In genomic region chr8:9008006-9008780, GRCm38 (mm10) we compare ENCODE assay signal across 29 mouse cellular contexts.
A peak's percentile ranks its signal among the peaks of the same experiment; 100 is the strongest.
DNase-seq lines count a peak whose midpoint lies in the region; ATAC-seq and TF ChIP-seq lines count a peak whose summit lies in the region.
"Had no signal": no experiment of that assay in that cellular context is flagged by ENCODE, and none has a peak within 500 bp of the region (broad histone marks: within the 10 kb centered on the region; RNA-seq: fewer than 3 reads in every experiment).

No protein-coding gene starts in this region.

- no peak for ATAC-seq in heart, embryonic 13.5 days (ENCODE audit: extremely low read depth, insufficient number of reproducible peaks, low FRiP score, low TSS enrichment)
- 0 out of 2 replicates have a peak, but pooled peaks have one; percentile 19 for ATAC-seq in liver, postnatal 0 days
- ATAC-seq in liver, embryonic 12.5 days, result no peak
- peak; percentile 22 to 51; a peak in 2 of 4 replicates for ATAC-seq in hematopoietic stem cell, adult 5-6 weeks (replicated peaks in 1 of 2; ENCODE audit: insufficient read depth in 1 of 2, low FRiP score in 2 of 2, low TSS enrichment in 1 of 2, low read depth in 1 of 2, poor library complexity in 2 of 2, severe bottlenecking in 2 of 2)
- ATAC-seq: CD4-positive, CD25-positive, alpha-beta regulatory T cell, adult 4 months; forebrain, embryonic 16.5 days; inflammation-experienced regulatory T-cells, adult 6 months had no signal

- TF ChIP-seq CTCF in liver, postnatal 0 days (IDR thresholded peaks at IDR 0.05; ENCODE audit: low read depth), result no peak

- TF ChIP-seq EP300 in liver, postnatal 0 days (IDR thresholded peaks at IDR 0.05; ENCODE audit: low read depth), result no peak

- DNase-seq in heart, adult 9 months (ENCODE audit: low spot score in 2 of 2), result no peak
- DNase-seq in liver, postnatal 0 days, result no peak
- no peak for DNase-seq in ES-E14 (ENCODE audit: low read depth, low spot score)
- no peak for DNase-seq in embryonic facial prominence, embryonic 10.5 days (ENCODE audit: low spot score)
- DNase-seq: adrenal gland, postnatal 25 days; cerebellum, adult 11-12 months; cerebellum, adult 9-11 months; gastrocnemius, adult 2 months; gastrocnemius, postnatal 36 days; kidney, adult 11 months; kidney, postnatal 36 days; left cerebral cortex, postnatal 4 days; retina, postnatal 1 day; right cerebral cortex, postnatal 14 days; thymus, postnatal 4 days had no signal

- peaks cover 11% of the 10 kb centered on the region; the same call in 1 of the 2 replicates for H3K4me1 ChIP-seq in heart, embryonic 13.5 days
- no peaks in the 10 kb centered on the region for H3K4me1 ChIP-seq in liver, postnatal 0 days (ENCODE audit: insufficient read depth)
- H3K4me1 ChIP-seq in liver, embryonic 12.5 days, result no peaks in the 10 kb centered on the region
- no peaks in the 10 kb centered on the region for H3K4me1 ChIP-seq in ES-E14 (ENCODE audit: control insufficient read depth in 2 of 2, insufficient read depth in 2 of 2, low read length in 2 of 2, poor library complexity in 1 of 2)
- no peaks in the 10 kb centered on the region for H3K4me1 ChIP-seq in embryonic facial prominence, embryonic 10.5 days
- H3K4me1 ChIP-seq: hindbrain, embryonic 15.5 days; liver, embryonic 15.5 days; lung, embryonic 15.5 days; midbrain, embryonic 12.5 days; neural tube, embryonic 15.5 days had no signal

- H3K4me2 ChIP-seq in heart, embryonic 13.5 days, result no peak overlapping the region
- H3K4me2 ChIP-seq in liver, postnatal 0 days (ENCODE audit: low read depth, low read length), result no peak overlapping the region
- no peak overlapping the region for H3K4me2 ChIP-seq in liver, embryonic 12.5 days
- H3K4me2 ChIP-seq: hindbrain, embryonic 15.5 days; liver, embryonic 15.5 days; lung, embryonic 15.5 days; midbrain, embryonic 12.5 days; neural tube, embryonic 15.5 days had no signal

- no peaks in the 10 kb centered on the region; the same call in 1 of the 2 replicates for H3K9me3 ChIP-seq in heart, embryonic 13.5 days
- H3K9me3 ChIP-seq in liver, postnatal 0 days (ENCODE audit: low read length), result no peaks in the 10 kb centered on the region
- no peaks in the 10 kb centered on the region for H3K9me3 ChIP-seq in liver, embryonic 12.5 days (replicated peaks)
- no peaks in the 10 kb centered on the region for H3K9me3 ChIP-seq in ES-E14 (ENCODE audit: control insufficient read depth, insufficient read depth, low read depth, low read length)
- H3K9me3 ChIP-seq in embryonic facial prominence, embryonic 10.5 days, result no peaks in the 10 kb centered on the region
- H3K9me3 ChIP-seq: hindbrain, embryonic 10.5 days; hindbrain, embryonic 15.5 days; liver, embryonic 15.5 days; lung, embryonic 15.5 days; midbrain, embryonic 12.5 days; neural tube, embryonic 15.5 days had no signal

- H3K27me3 ChIP-seq in heart, embryonic 13.5 days (replicated peaks), result no peaks in the 10 kb centered on the region
- no peaks in the 10 kb centered on the region for H3K27me3 ChIP-seq in liver, postnatal 0 days (ENCODE audit: insufficient read depth, low read length)
- H3K27me3 ChIP-seq in liver, embryonic 12.5 days (replicated peaks), result no peaks in the 10 kb centered on the region
- H3K27me3 ChIP-seq in embryonic facial prominence, embryonic 10.5 days (replicated peaks; ENCODE audit: low read depth, poor library complexity, severe bottlenecking), result no peaks in the 10 kb centered on the region
- H3K27me3 ChIP-seq: hindbrain, embryonic 15.5 days; liver, embryonic 15.5 days; lung, embryonic 15.5 days; midbrain, embryonic 12.5 days; neural tube, embryonic 15.5 days had no signal

- no peak overlapping the region for H3K4me3 ChIP-seq in heart, embryonic 13.5 days
- no peak overlapping the region for H3K4me3 ChIP-seq in liver, postnatal 0 days (ENCODE audit: low read depth, low read length)
- H3K4me3 ChIP-seq in liver, embryonic 12.5 days, result no peak overlapping the region
- H3K4me3 ChIP-seq in ES-E14 (ENCODE audit: insufficient read depth in 1 of 2, low read depth in 1 of 2, low read length in 2 of 2, poor library complexity in 1 of 2, severe bottlenecking in 1 of 2), result no peak overlapping the region
- no peak overlapping the region for H3K4me3 ChIP-seq in embryonic facial prominence, embryonic 10.5 days
- H3K4me3 ChIP-seq: erythroblast, embryonic 14.5 days; gastrocnemius, adult 2 months; hindbrain, embryonic 10.5 days; hindbrain, embryonic 15.5 days; layer of hippocampus, adult 2 months; liver, embryonic 15.5 days; lung, embryonic 15.5 days; midbrain, embryonic 12.5 days; neural tube, embryonic 15.5 days had no signal

- in situ Hi-C loops in ES-E14 (cut with MboI; ENCODE audit: low sequenced_read_pairs in 2 of 2, unreplicated experiment in 2 of 2), result no loop called here

- H3K9ac ChIP-seq in heart, embryonic 13.5 days, result no peak overlapping the region
- no peak overlapping the region for H3K9ac ChIP-seq in liver, postnatal 0 days (replicated peaks)
- no peak overlapping the region for H3K9ac ChIP-seq in liver, embryonic 12.5 days
- no peak overlapping the region for H3K9ac ChIP-seq in ES-E14 (ENCODE audit: insufficient read depth, low read depth, low read length, poor library complexity, severe bottlenecking)
- H3K9ac ChIP-seq: hindbrain, embryonic 15.5 days; liver, embryonic 15.5 days; lung, embryonic 15.5 days; midbrain, embryonic 12.5 days; neural tube, embryonic 15.5 days had no signal

- H3K27ac ChIP-seq in heart, embryonic 13.5 days (replicated peaks), result 0 out of 2 replicates have a peak overlapping the region, but pooled peaks have one; percentile 32
- no peak overlapping the region for H3K27ac ChIP-seq in liver, postnatal 0 days (ENCODE audit: low read depth)
- no peak overlapping the region for H3K27ac ChIP-seq in liver, embryonic 12.5 days
- no peak overlapping the region for H3K27ac ChIP-seq in ES-E14 (ENCODE audit: insufficient read depth, low read depth, low read length, poor library complexity, severe bottlenecking)
- H3K27ac ChIP-seq in embryonic facial prominence, embryonic 10.5 days (replicated peaks), result no peak overlapping the region
- H3K27ac ChIP-seq: gastrocnemius, adult 2 months; hindbrain, embryonic 10.5 days; hindbrain, embryonic 15.5 days; layer of hippocampus, adult 2 months; liver, embryonic 15.5 days; lung, embryonic 15.5 days; midbrain, embryonic 12.5 days; neural tube, embryonic 15.5 days had no signal

- WGBS in heart, embryonic 13.5 days, result 50% methylated on average over 11 of the region's 11 CpGs
- 56% methylated on average over 11 of the region's 11 CpGs for WGBS in liver, postnatal 0 days (ENCODE audit: insufficient replicate concordance)
- 45% methylated on average over 11 of the region's 11 CpGs for WGBS in liver, embryonic 12.5 days (ENCODE audit: insufficient replicate concordance)
- WGBS in embryonic facial prominence, embryonic 10.5 days, result 86% methylated on average over 11 of the region's 11 CpGs

- H3K36me3 ChIP-seq in heart, embryonic 13.5 days, result no peaks in the 10 kb centered on the region
- no peaks in the 10 kb centered on the region for H3K36me3 ChIP-seq in liver, postnatal 0 days (replicated peaks; ENCODE audit: insufficient read depth, low read length)
- H3K36me3 ChIP-seq in liver, embryonic 12.5 days, result no peaks in the 10 kb centered on the region
- H3K36me3 ChIP-seq in ES-E14 (ENCODE audit: control insufficient read depth, insufficient read depth, low read length, poor library complexity, severe bottlenecking), result no peaks in the 10 kb centered on the region
- no peaks in the 10 kb centered on the region for H3K36me3 ChIP-seq in embryonic facial prominence, embryonic 10.5 days (replicated peaks)
- H3K36me3 ChIP-seq: hindbrain, embryonic 10.5 days; hindbrain, embryonic 15.5 days; liver, embryonic 15.5 days; lung, embryonic 15.5 days; midbrain, embryonic 12.5 days; neural tube, embryonic 15.5 days had no signal

TF ChIP-seq in ES-E14, 5 proteins besides CTCF, POLR2A, EP300 and RAD21:
- peak; percentile 76 for TF ChIP-seq MAFK (IDR thresholded peaks at IDR 0.05; ENCODE audit: insufficient read depth, low read depth, low read length)
- TF ChIP-seq CHD2 (IDR thresholded peaks at IDR 0.05; ENCODE audit: low read depth, low read length), result no peak

Comparison
In these comparisons a context has a peak if more than half of its experiments do, and no peak if none do; other contexts are left out.
1. ATAC-seq: peak in liver, postnatal 0 days (single experiment) and hematopoietic stem cell, adult 5-6 weeks (2 of 2); none in heart, embryonic 13.5 days (single experiment) and liver, embryonic 12.5 days (single experiment).